Mouse (Mus musculus): ENCODE data around the gene Myh10.

GRCm38 (mm10) chr11:68686001-68686400 is 5.4 kb upstream of the Myh10 start:
- TF ChIP-seq CTCF (conservative IDR thresholded peaks at IDR 0.05; ENCODE audit: low read length) (no peak), POU5F1 (IDR thresholded peaks at IDR 0.05; ENCODE audit: borderline replicate concordance, low read length) (no peak)

All from E14TG2a.4 (cell line).